Mouse (Mus musculus) cortical plate, adult 2 months (tissue): Measurements from ENCODE around the gene Fam126b. TPM values are rescaled to one million over a fixed set of nuclear protein-coding genes. Genes with fewer than 3 reads are reported as not detected.
"Not testable (repeated sequence)": the region's sequence is repeated elsewhere in the genome, so short reads cannot be mapped to it uniquely, and the experiment has no call there.

Source experiments
- H3K27ac ChIP-seq: fragments of 200-500 bp; 2 replicates; pipeline ENCODE4 v1.5.1; 2012; ENCODE audit warnings: low read length, control low read depth, inconsistent platforms; ENCODE audit not compliant: insufficient read depth
- H3K4me1 ChIP-seq: fragments of 200-500 bp; 2 replicates; pipeline ENCODE4 v1.6.1; 2011; ENCODE audit warnings: low read length; ENCODE audit not compliant: control insufficient read depth, insufficient read depth
- H3K4me3 ChIP-seq: fragments of 200-500 bp; 2 replicates; pipeline ENCODE4 v1.5.1; 2011; ENCODE audit warnings: mild to moderate bottlenecking, low read length, control low read depth; ENCODE audit not compliant: insufficient read depth
- CTCF ChIP-seq: fragments of 200-500 bp; IDR thresholded peaks from 2 replicates; pipeline ENCODE4 v1.5.1; 2011; ENCODE audit warnings: mild to moderate bottlenecking, control low read depth, low read length; ENCODE audit not compliant: insufficient read depth; ENCODE audit errors: extremely low read depth
- POLR2A ChIP-seq: fragments of 200-500 bp; IDR thresholded peaks from 2 replicates; pipeline ENCODE4 v1.6.1; 2011; ENCODE audit warnings: mild to moderate bottlenecking, low read length, control low read depth; ENCODE audit not compliant: insufficient read depth; ENCODE audit errors: extremely low read depth
- polyA plus RNA-seq: library from polyadenylated mRNA; depleted of rRNA; stranded (reverse); fragments of >200 nt; gene quantifications from 2 replicates; pipeline ENCODE4 v1.2.3, GENCODE M21; 2012

The Fam126b gene
- polyA plus RNA-seq, 1 experiment: 25.5 TPM

GRCm38 (mm10) chr1:58614424-58614823, 28.3 kb upstream of the Fam126b start:
- no peak overlapping the region for H3K27ac ChIP-seq
- TF ChIP-seq CTCF (no peak), POLR2A (no peak)
- H3K4me3 ChIP-seq: no peak overlapping the region
- peaks cover 4% of the 10 kb centered on the region for H3K4me1 ChIP-seq

- Histone ChIP-seq H3K27ac (no peak overlapping the region), H3K4me3 (no peak overlapping the region), H3K4me1 (peaks cover 4% of the 10 kb centered on the region)
- TF ChIP-seq CTCF (no peak), POLR2A (no peak)
Observed at GRCm38 (mm10) chr1:58613786-58614185, 27.7 kb upstream of the Fam126b start.

GRCm38 (mm10) chr1:58610611-58611010, 24.5 kb upstream of the Fam126b start:
- H3K27ac ChIP-seq: no peak overlapping the region
- H3K4me3 ChIP-seq: no peak overlapping the region
- no peaks in the 10 kb centered on the region for H3K4me1 ChIP-seq
- TF ChIP-seq POLR2A (no peak), CTCF (no peak)

- no peak for TF ChIP-seq CTCF
- Histone ChIP-seq H3K4me1 (no peaks in the 10 kb centered on the region), H3K4me3 (no peak overlapping the region), H3K27ac (no peak overlapping the region)
Observed at GRCm38 (mm10) chr1:58610166-58610565, 24.0 kb upstream of the Fam126b start.

- H3K4me3 ChIP-seq, H3K27ac ChIP-seq, H3K4me1 ChIP-seq: not testable (repeated sequence)
Observed at GRCm38 (mm10) chr1:58609591-58609990, 23.5 kb upstream of the Fam126b start.

- TF ChIP-seq CTCF: no peak
- no peak for TF ChIP-seq POLR2A
- H3K4me1 ChIP-seq: no peaks in the 10 kb centered on the region
- no peak overlapping the region for H3K4me3 ChIP-seq
- H3K27ac ChIP-seq: no peak overlapping the region
Observed at GRCm38 (mm10) chr1:58603738-58604137, 17.6 kb upstream of the Fam126b start.

- no peaks in the 10 kb centered on the region for H3K4me1 ChIP-seq
- H3K27ac ChIP-seq: no peak overlapping the region
Observed at GRCm38 (mm10) chr1:58602681-58603080, 16.6 kb upstream of the Fam126b start.

GRCm38 (mm10) chr1:58587491-58587890, 1.4 kb upstream of the Fam126b start:
- H3K27ac ChIP-seq: no peak overlapping the region
- TF ChIP-seq CTCF: no peak
- no peak for TF ChIP-seq POLR2A
- peaks cover 1% of the 10 kb centered on the region; the same call in 1 of the 2 replicates for H3K4me1 ChIP-seq
- H3K4me3 ChIP-seq: peak overlapping the region; percentile 89; the same call in 1 of the 2 replicates

More at GRCm38 (mm10) chr1:58602681-58603080, 16.6 kb upstream of the Fam126b start:
- no peak for TF ChIP-seq CTCF
- no peak for TF ChIP-seq POLR2A
- H3K4me3 ChIP-seq: no peak overlapping the region

GRCm38 (mm10) chr1:58585373-58586170, 551 bp downstream of the Fam126b start:
- Histone ChIP-seq H3K27ac (peak overlapping the region; percentile 72), H3K4me1 (peaks cover 1% of the 10 kb centered on the region; the same call in 1 of the 2 replicates), H3K4me3 (peak overlapping the region; percentile 89)
- peak; percentile 57; the same call in 1 of the 2 replicates for TF ChIP-seq POLR2A
- TF ChIP-seq CTCF: no peak

- TF ChIP-seq CTCF (no peak), POLR2A (no peak)
- H3K4me1 ChIP-seq: peaks cover 1% of the 10 kb centered on the region; the same call in 1 of the 2 replicates
- no peak overlapping the region for H3K27ac ChIP-seq
- peak overlapping the region; percentile 14; the same call in 1 of the 2 replicates for H3K4me3 ChIP-seq
Observed at GRCm38 (mm10) chr1:58584271-58584670, 1.9 kb downstream of the Fam126b start.
